Mouse (Mus musculus) gonadal fat pad, adult 2 months (tissue): Measurements from ENCODE around the gene Gm20388. TPM values are rescaled to one million over a fixed set of nuclear protein-coding genes. Genes with fewer than 3 reads are reported as not detected.
"Not testable (repeated sequence)": the region's sequence is repeated elsewhere in the genome, so short reads cannot be mapped to it uniquely, and the experiment has no call there.

Experiments used
- DNase-seq: peaks from one replicate; pipeline ENCODE4 v3.0.0-alpha.2; 2012; ENCODE audit warnings: low read depth
- polyA plus RNA-seq: library from polyadenylated mRNA; depleted of rRNA; stranded (reverse); fragments of >200 nt; gene quantifications from 2 replicates; pipeline ENCODE4 v1.2.3, GENCODE M21; 2012

Gene Gm20388
- polyA plus RNA-seq, 1 experiment: 119 TPM

GRCm38 (mm10) chr8:123504591-123505195 is 3594.1 kb downstream of the Gm20388 start:
- DNase-seq: no peak

- DNase-seq: no peak
These were observed 3594.6 kb downstream of the Gm20388 start for GRCm38 (mm10) chr8:123505267-123505666.

GRCm38 (mm10) chr8:123505695-123506094 is 3595.1 kb downstream of the Gm20388 start:
- no peak for DNase-seq

- no peak for DNase-seq
These were observed 3596.5 kb downstream of the Gm20388 start for GRCm38 (mm10) chr8:123507153-123507552.

GRCm38 (mm10) chr8:123510819-123511218 is 3600.2 kb downstream of the Gm20388 start:
- DNase-seq: no peak

GRCm38 (mm10) chr8:123514136-123514535 is 3603.5 kb downstream of the Gm20388 start:
- DNase-seq: no peak

GRCm38 (mm10) chr8:123514781-123515539 is 3604.3 kb downstream of the Gm20388 start, which contains the start of gene Dbndd1:
Gene Dbndd1, minus strand, starts transcription at chr8:123515463.
- DNase-seq: no peak

GRCm38 (mm10) chr8:123515540-123515897 is 3604.9 kb downstream of the Gm20388 start:
- DNase-seq: no peak

- DNase-seq: no peak
These were observed 3606.0 kb downstream of the Gm20388 start for GRCm38 (mm10) chr8:123516596-123516995.

GRCm38 (mm10) chr8:123518172-123518571 is 3607.5 kb downstream of the Gm20388 start:
- DNase-seq: no peak

- no peak for DNase-seq
These were observed 3608.0 kb downstream of the Gm20388 start, which contains the start of gene Gas8 for GRCm38 (mm10) chr8:123518667-123519066. Gene Gas8, plus strand, starts transcription at chr8:123518834.

- not testable (repeated sequence) for DNase-seq
These were observed 3609.4 kb downstream of the Gm20388 start for GRCm38 (mm10) chr8:123520048-123520447.

- no peak for DNase-seq
These were observed 3617.3 kb downstream of the Gm20388 start for GRCm38 (mm10) chr8:123527720-123528489.

GRCm38 (mm10) chr8:123536242-123536989 is 3625.8 kb downstream of the Gm20388 start:
- DNase-seq: no peak

GRCm38 (mm10) chr8:123536990-123537380 is 3626.3 kb downstream of the Gm20388 start:
- no peak for DNase-seq

- not testable (repeated sequence) for DNase-seq
These were observed 3627.0 kb downstream of the Gm20388 start for GRCm38 (mm10) chr8:123537641-123538040.

- not testable (repeated sequence) for DNase-seq
These were observed 3653.6 kb downstream of the Gm20388 start for GRCm38 (mm10) chr8:123564221-123564620.

GRCm38 (mm10) chr8:123575386-123575785 is 3664.7 kb downstream of the Gm20388 start:
- DNase-seq: not testable (repeated sequence)

GRCm38 (mm10) chr8:123600666-123601172 is 3690.1 kb downstream of the Gm20388 start:
- not testable (repeated sequence) for DNase-seq

- DNase-seq: not testable (repeated sequence)
These were observed 3690.8 kb downstream of the Gm20388 start for GRCm38 (mm10) chr8:123601457-123601856.

- DNase-seq: not testable (repeated sequence)
These were observed 3702.0 kb downstream of the Gm20388 start for GRCm38 (mm10) chr8:123612652-123613051.
